ENCODE assay signal across 24 mouse cellular contexts in genomic region chr5:101821052-101821451, GRCm38 (mm10). TPM values are rescaled to one million over a fixed set of nuclear protein-coding genes. Genes with fewer than 3 reads are reported as not detected.
DNase-seq lines count a peak whose midpoint lies in the region; ATAC-seq and TF ChIP-seq lines count a peak whose summit lies in the region.
"Had no signal": no experiment of that assay in that cellular context is flagged by ENCODE, and none has a peak within 500 bp of the region (broad histone marks: within the 10 kb centered on the region; RNA-seq: fewer than 3 reads in every experiment).

No protein-coding gene starts in this region.

- intact Hi-C loops in gastrocnemius, adult 2 months (cut with DNase I) = no loop called here

- H3K4me1 ChIP-seq in intestine, embryonic 16.5 days (ENCODE audit: control insufficient read depth, insufficient read depth, low read length) = peaks cover 15% of the 10 kb centered on the region; the same call in 1 of the 2 replicates
- H3K4me1 ChIP-seq in kidney, embryonic 15.5 days = peaks cover 65% of the 10 kb centered on the region
- peaks cover 7% of the 10 kb centered on the region; the same call in 1 of the 2 replicates for H3K4me1 ChIP-seq in midbrain, embryonic 16.5 days (ENCODE audit: control insufficient read depth, insufficient read depth, low read length)

- H3K27ac ChIP-seq in intestine, embryonic 16.5 days (ENCODE audit: low read length) = peak overlapping the region; percentile 75
- H3K27ac ChIP-seq in kidney, embryonic 15.5 days = peak overlapping the region; percentile 91
- H3K27ac ChIP-seq in midbrain, embryonic 16.5 days (ENCODE audit: low read length) = no peak overlapping the region
- no peak overlapping the region for H3K27ac ChIP-seq in gastrocnemius, adult 2 months
- H3K27ac ChIP-seq: embryonic facial prominence, embryonic 12.5 days; hindbrain, embryonic 14.5 days; liver, embryonic 14.5 days; macrophage; midbrain, embryonic 15.5 days; stomach, postnatal 0 days had no signal

- H3K36me3 ChIP-seq in intestine, embryonic 16.5 days (ENCODE audit: control insufficient read depth, insufficient read depth, low read length) = no peaks in the 10 kb centered on the region
- no peaks in the 10 kb centered on the region for H3K36me3 ChIP-seq in kidney, embryonic 15.5 days
- no peaks in the 10 kb centered on the region for H3K36me3 ChIP-seq in midbrain, embryonic 16.5 days (ENCODE audit: control insufficient read depth, insufficient read depth, low read length)
- H3K36me3 ChIP-seq: embryonic facial prominence, embryonic 12.5 days; midbrain, embryonic 15.5 days had no signal

- 61% methylated on average over 8 of the region's 8 CpGs for WGBS in intestine, embryonic 16.5 days
- WGBS in kidney, embryonic 15.5 days = 50% methylated on average over 8 of the region's 8 CpGs
- WGBS in midbrain, embryonic 16.5 days = 73% methylated on average over 8 of the region's 8 CpGs

- H3K27me3 ChIP-seq in intestine, embryonic 16.5 days (replicated peaks; ENCODE audit: control insufficient read depth, insufficient read depth, low read length) = no peaks in the 10 kb centered on the region
- no peaks in the 10 kb centered on the region for H3K27me3 ChIP-seq in kidney, embryonic 15.5 days
- no peaks in the 10 kb centered on the region for H3K27me3 ChIP-seq in midbrain, embryonic 16.5 days (ENCODE audit: control insufficient read depth, insufficient read depth, low read depth, low read length)
- H3K27me3 ChIP-seq: midbrain, embryonic 15.5 days; Patski had no signal

- no peak overlapping the region for H3K4me2 ChIP-seq in intestine, embryonic 16.5 days (ENCODE audit: low read depth, low read length)
- peak overlapping the region; percentile 16; the same call in 1 of the 2 replicates for H3K4me2 ChIP-seq in kidney, embryonic 15.5 days
- H3K4me2 ChIP-seq in midbrain, embryonic 16.5 days (ENCODE audit: low read length) = no peak overlapping the region
- H3K4me2 ChIP-seq: embryonic facial prominence, embryonic 12.5 days; hindbrain, embryonic 14.5 days; midbrain, embryonic 15.5 days had no signal

- no peak for TF ChIP-seq CTCF in gastrocnemius, adult 2 months (IDR thresholded peaks at IDR 0.05)

- DNase-seq in lung, adult 18-20 months = peak; percentile 13 to 41
- no peak for DNase-seq in lung, postnatal 4 days
- peak; percentile 41 to 65 for DNase-seq in kidney, postnatal 36 days
- DNase-seq in thymus, postnatal 10 days (ENCODE audit: low spot score in 2 of 2) = no peak
- no peak for DNase-seq in gastrocnemius, adult 2 months
- DNase-seq: adrenal gland, adult 8-10 months; cerebellum, adult 11-12 months; cerebellum, postnatal 14 days; forebrain, postnatal 0 days; gastrocnemius, postnatal 25 days; heart, adult 18-20 months; right cerebral cortex, adult 18-20 months; thymus, adult 2 months had no signal

- H3K4me3 ChIP-seq in intestine, embryonic 16.5 days (ENCODE audit: low read length) = no peak overlapping the region
- no peak overlapping the region for H3K4me3 ChIP-seq in kidney, embryonic 15.5 days (replicated peaks)
- no peak overlapping the region for H3K4me3 ChIP-seq in midbrain, embryonic 16.5 days (ENCODE audit: low read depth, low read length)
- H3K4me3 ChIP-seq in gastrocnemius, adult 2 months = no peak overlapping the region
- H3K4me3 ChIP-seq: embryonic facial prominence, embryonic 12.5 days; midbrain, embryonic 15.5 days had no signal

- H3K9me3 ChIP-seq in intestine, embryonic 16.5 days (ENCODE audit: control insufficient read depth, low read length) = no peaks in the 10 kb centered on the region
- no peaks in the 10 kb centered on the region for H3K9me3 ChIP-seq in kidney, embryonic 15.5 days (replicated peaks)
- no peaks in the 10 kb centered on the region for H3K9me3 ChIP-seq in midbrain, embryonic 16.5 days (replicated peaks; ENCODE audit: control insufficient read depth, low read length, poor library complexity, severe bottlenecking)
- H3K9me3 ChIP-seq: embryonic facial prominence, embryonic 12.5 days; midbrain, embryonic 15.5 days had no signal

- ATAC-seq in intestine, embryonic 16.5 days = peak; percentile 78
- ATAC-seq in kidney, embryonic 15.5 days (replicated peaks; ENCODE audit: low FRiP score) = peak; percentile 22
- no peak for ATAC-seq in midbrain, embryonic 16.5 days
- ATAC-seq: CD4-positive, CD25-positive, alpha-beta regulatory T cell, adult 4 months; forebrain, postnatal 0 days; midbrain, embryonic 15.5 days; Patski had no signal

- H3K9ac ChIP-seq in intestine, embryonic 16.5 days (ENCODE audit: low read depth, low read length) = 0 out of 2 replicates have a peak overlapping the region, but pooled peaks have one; percentile 7
- no peak overlapping the region for H3K9ac ChIP-seq in kidney, embryonic 15.5 days
- H3K9ac ChIP-seq in midbrain, embryonic 16.5 days (ENCODE audit: low read depth, low read length) = no peak overlapping the region
- H3K9ac ChIP-seq: embryonic facial prominence, embryonic 12.5 days; forebrain, postnatal 0 days; hindbrain, embryonic 14.5 days; liver, embryonic 14.5 days; midbrain, embryonic 15.5 days had no signal

RNA-seq across cellular contexts. Expression of gene Cds1, which starts 56.1 kb away (rescaled TPM):
- 24.8 and 30.2 TPM in 2 replicates for polyA plus RNA-seq in intestine, embryonic 16.5 days (2015; fragmentation: Nextera tagmentation; extraction: Ambion mirVana)
- polyA plus RNA-seq in kidney, embryonic 15.5 days (2015; fragmentation: Nextera tagmentation; extraction: Ambion mirVana) = 10.9 and 11.8 TPM in 2 replicates
- 8.0 and 9.2 TPM in 2 replicates for polyA plus RNA-seq in midbrain, embryonic 16.5 days (2015; fragmentation: Nextera tagmentation; extraction: Ambion mirVana)
- 1 to 10 TPM; 4.3 to 5.2 TPM for total RNA-seq in gastrocnemius, adult 2 months (2021)
- polyA plus RNA-seq: CD4-positive, CD25-positive, alpha-beta regulatory T cell, adult 4 months had no signal

Comparison
In these comparisons a context has a peak if more than half of its experiments do, and no peak if none do; other contexts are left out.
1. DNase-seq: peak in lung, adult 18-20 months (2 of 2) and kidney, postnatal 36 days (2 of 2); none in lung, postnatal 4 days (0 of 2), thymus, postnatal 10 days (0 of 2) and gastrocnemius, adult 2 months (single experiment).
2. H3K27ac ChIP-seq: peak in intestine, embryonic 16.5 days (single experiment) and kidney, embryonic 15.5 days (single experiment); none in midbrain, embryonic 16.5 days (single experiment) and gastrocnemius, adult 2 months (single experiment).